Mouse (Mus musculus): ENCODE results near the gene Rbl1. TPM values are rescaled to one million over a fixed set of nuclear protein-coding genes. Genes with fewer than 3 reads are reported as not detected.
"Not testable (repeated sequence)": the region's sequence is repeated elsewhere in the genome, so short reads cannot be mapped to it uniquely, and the experiment has no call there.

Rbl1 gene
- 1 to 10 TPM; 1.2 to 2.1 TPM for total RNA-seq (2021)

DNA sequence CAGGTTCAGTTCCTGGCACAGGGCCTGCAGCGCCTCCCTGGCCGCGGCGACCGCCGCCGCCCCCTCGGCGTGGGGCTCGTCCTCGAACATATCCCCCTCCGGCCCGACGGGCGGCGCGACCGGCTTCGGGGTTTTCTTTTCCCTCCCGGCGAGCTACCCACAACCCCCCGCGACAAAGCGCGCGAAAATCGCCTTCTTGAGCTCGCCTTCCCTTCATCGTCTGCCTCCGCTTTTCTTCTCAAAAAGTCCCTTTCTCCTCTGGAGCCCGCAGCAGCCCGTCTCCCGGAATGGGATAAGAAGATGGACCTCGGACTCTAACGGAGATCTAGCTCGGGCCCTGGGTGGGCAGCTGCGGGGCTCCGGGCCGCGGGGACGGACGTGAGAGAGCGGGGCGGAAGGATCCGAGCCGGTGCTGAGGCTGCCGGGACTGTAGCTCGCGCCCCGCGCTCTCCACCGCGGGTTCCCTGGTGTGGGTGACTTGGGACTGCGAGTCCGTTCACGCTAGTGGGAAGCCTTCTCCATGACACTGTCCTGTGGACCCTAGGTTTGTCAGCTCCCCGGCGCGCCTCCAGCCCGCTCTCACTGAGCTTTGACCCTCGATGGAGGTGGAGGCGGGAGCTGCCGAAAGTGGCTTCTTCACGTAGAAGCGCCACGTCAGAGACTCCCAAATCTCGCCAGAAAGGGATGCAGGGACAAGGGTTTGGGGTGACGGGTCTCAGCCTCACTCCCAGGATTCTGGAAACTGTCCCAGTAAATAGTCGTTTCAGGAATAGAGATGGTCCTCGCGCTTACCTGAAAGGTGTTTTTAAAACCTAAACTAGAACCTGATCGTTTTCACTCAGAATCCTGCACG, at the start of gene Rbl1:
Gene Rbl1 (minus strand): TSS at position 169 of the 853 bp plus-strand sequence.
- DNase-seq (ENCODE audit: low spot score in 2 of 2), result peak; percentile 90 to 92
- intact Hi-C loops (cut with DNase I), result loop anchor here (5.0 kb wide), 1 partner anchor 73 kb away; the partner anchor contains the start of genes Mroh8 and Rpn2

DNA sequence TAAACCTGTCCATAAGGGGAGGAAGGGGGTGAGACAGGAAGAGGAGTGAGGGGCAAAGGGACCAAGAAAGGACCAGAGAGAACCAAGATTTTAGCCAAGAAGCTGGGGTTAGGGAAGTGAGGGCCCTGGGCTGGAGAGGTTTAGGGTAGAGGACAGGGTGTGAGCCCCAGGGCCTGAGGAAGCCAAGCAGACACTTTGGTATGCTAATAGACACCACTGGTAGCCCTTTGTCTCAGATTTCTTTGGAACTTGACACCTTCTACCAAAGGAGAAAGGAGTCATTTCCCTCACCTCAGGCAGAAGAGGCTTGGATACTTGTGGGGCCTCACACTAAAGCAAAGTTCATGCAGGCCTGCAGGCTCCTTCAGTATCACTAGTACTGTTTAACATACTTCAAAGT, 43.8 kb upstream of the Rbl1 start:
- no peak for DNase-seq (ENCODE audit: low spot score in 2 of 2)
- intact Hi-C loops (cut with DNase I), result no loop called here

DNA sequence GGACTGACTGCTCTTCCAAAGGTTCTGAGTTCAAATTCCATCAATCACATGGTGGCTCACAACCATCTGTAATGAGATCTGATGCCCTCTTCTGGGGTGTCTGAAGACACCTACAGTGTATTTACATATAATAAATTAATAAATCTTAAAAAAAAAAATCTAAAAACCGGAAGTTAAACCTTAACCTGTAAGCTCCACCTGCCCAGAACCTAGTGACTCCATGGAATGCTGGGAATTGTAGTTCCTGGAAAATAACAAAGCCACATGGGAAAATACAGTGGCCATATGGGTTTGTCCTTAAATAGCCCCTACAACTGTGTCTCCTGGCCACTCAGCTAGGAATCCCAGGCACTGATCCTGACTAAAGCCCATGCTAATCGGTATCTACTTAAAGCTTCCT, 41.3 kb upstream of the Rbl1 start:
- intact Hi-C loops (cut with DNase I), result no loop called here
- no peak for DNase-seq (ENCODE audit: low spot score in 2 of 2)

DNA sequence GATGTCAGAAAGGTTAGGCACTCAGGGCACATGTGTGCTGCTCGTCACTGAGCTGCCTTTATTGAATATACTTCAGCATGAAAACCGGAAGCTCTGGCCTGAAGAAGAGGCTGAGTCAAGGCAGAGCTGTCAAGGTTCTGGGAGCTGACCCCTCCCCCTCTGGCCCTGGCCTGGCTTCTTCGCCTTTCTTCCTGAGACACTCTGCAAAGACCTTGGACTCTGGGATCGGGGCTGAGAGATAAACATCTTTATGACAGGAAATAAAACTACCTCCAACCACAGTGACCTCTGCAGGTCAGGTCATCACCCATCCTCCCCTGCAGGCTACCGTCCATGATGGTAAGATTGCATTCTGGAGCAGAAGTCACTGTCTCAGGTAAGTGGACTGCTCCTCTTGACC, 40.7 kb upstream of the Rbl1 start:
- intact Hi-C loops (cut with DNase I), result no loop called here

GRCm38 (mm10) chr2:157235946-157236345, 31.6 kb upstream of the Rbl1 start:
- DNase-seq (ENCODE audit: low spot score in 2 of 2), result no peak
- intact Hi-C loops (cut with DNase I), result no loop called here

More for the DNA sequence above, 40.7 kb upstream of the Rbl1 start:
- DNase-seq (ENCODE audit: low spot score in 2 of 2), result no peak

- intact Hi-C loops (cut with DNase I), result not testable (repeated sequence)
These were observed 17.6 kb upstream of the Rbl1 start for GRCm38 (mm10) chr2:157221916-157222315.

GRCm38 (mm10) chr2:157220108-157220507, 15.8 kb upstream of the Rbl1 start:
- intact Hi-C loops (cut with DNase I), result no loop called here
- no peak for DNase-seq (ENCODE audit: low spot score in 2 of 2)

More at GRCm38 (mm10) chr2:157221916-157222315, 17.6 kb upstream of the Rbl1 start:
- not testable (repeated sequence) for DNase-seq (ENCODE audit: low spot score in 2 of 2)

- DNase-seq (ENCODE audit: low spot score in 2 of 2), result no peak
- intact Hi-C loops (cut with DNase I), result no loop called here
These were observed 7.4 kb upstream of the Rbl1 start for GRCm38 (mm10) chr2:157211731-157212130.

- peak; percentile 7 to 11 for DNase-seq (ENCODE audit: low spot score in 2 of 2)
- intact Hi-C loops (cut with DNase I), result loop anchor here (5.0 kb wide), 1 partner anchor 74 kb away; the partner anchor contains the start of genes Mroh8 and Rpn2
These were observed 622 bp downstream of the Rbl1 start for GRCm38 (mm10) chr2:157203459-157204365.

GRCm38 (mm10) chr2:157203026-157203425, 1.3 kb downstream of the Rbl1 start:
- DNase-seq (ENCODE audit: low spot score in 2 of 2), result no peak
- intact Hi-C loops (cut with DNase I), result loop anchor here (5.0 kb wide), 1 partner anchor 74 kb away; the partner anchor contains the start of genes Mroh8 and Rpn2

DNA sequence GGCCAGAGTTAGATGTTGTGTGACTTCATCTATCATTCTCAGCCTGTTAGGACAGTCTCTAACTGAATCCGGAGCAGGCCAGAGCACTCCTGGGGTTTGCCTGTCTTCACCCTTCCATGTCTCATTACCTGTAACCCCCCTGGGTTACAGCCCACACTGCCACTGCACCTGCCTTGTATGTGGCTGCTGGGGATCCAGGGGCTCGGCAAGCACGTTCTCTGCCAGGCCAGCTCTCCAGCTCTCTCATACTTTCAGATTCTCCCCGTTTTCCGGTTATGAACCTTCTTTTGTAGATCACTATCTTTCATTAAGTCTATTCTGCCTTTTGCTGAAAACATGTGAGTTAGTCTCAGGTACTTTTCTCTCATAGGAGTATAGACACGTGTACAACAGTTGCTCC, 2.0 kb downstream of the Rbl1 start:
- no peak for DNase-seq (ENCODE audit: low spot score in 2 of 2)
- intact Hi-C loops (cut with DNase I), result loop anchor here (5.0 kb wide), 1 partner anchor 75 kb away; the partner anchor contains the start of genes Mroh8 and Rpn2

GRCm38 (mm10) chr2:157201081-157201830, 3.1 kb downstream of the Rbl1 start:
- intact Hi-C loops (cut with DNase I), result loop anchor here (5.0 kb wide), 1 partner anchor 76 kb away; the partner anchor contains the start of genes Mroh8 and Rpn2
- DNase-seq (ENCODE audit: low spot score in 2 of 2), result peak in 1 of 2 experiments; percentile 6

GRCm38 (mm10) chr2:157198405-157198804, 5.9 kb downstream of the Rbl1 start:
- DNase-seq (ENCODE audit: low spot score in 2 of 2); intact Hi-C loops (cut with DNase I): not testable (repeated sequence)

DNA sequence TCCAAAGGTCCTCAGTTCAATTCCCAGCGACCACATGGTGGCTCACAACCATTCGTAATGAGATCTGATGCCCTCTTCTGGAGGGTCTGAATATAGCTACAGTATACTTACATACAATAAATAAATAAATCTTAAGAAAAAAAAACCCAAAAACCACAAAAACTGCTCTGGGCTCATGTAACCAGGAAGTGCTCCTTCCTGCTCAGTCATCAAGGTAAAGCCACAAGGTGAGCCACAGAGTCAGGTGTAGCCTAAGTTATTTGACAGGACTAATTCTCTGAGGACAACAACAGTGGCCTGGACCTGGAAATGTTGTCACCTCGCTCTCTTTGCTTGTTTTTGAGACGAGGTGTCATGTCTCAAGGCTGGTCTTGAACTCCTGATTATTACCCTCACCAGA, 13.7 kb downstream of the Rbl1 start:
- intact Hi-C loops (cut with DNase I), result no loop called here
- DNase-seq (ENCODE audit: low spot score in 2 of 2), result no peak

DNA sequence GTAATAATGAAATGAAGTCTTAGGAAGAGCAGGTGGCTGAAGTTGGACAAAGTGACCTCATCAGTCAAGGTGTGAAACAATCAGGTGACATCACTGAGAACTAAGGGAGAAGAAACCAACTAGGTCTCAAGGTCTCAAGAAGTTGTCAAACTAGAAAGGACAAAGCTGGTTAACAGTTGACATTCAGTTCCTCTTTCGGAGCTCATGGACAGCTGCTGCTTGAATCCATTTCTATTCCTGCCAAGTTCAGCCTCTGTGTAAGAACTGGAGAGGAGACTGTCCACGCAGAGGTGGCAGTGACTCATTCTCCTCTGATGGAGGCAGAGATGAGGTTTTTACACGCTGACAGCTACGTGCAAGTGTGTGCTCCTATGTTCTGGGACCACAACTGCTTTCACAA, 17.1 kb downstream of the Rbl1 start:
- intact Hi-C loops (cut with DNase I), result no loop called here
- no peak for DNase-seq (ENCODE audit: low spot score in 2 of 2)

- intact Hi-C loops (cut with DNase I), result no loop called here
- no peak for DNase-seq (ENCODE audit: low spot score in 2 of 2)
These were observed 17.8 kb downstream of the Rbl1 start for GRCm38 (mm10) chr2:157186504-157186903.

DNA sequence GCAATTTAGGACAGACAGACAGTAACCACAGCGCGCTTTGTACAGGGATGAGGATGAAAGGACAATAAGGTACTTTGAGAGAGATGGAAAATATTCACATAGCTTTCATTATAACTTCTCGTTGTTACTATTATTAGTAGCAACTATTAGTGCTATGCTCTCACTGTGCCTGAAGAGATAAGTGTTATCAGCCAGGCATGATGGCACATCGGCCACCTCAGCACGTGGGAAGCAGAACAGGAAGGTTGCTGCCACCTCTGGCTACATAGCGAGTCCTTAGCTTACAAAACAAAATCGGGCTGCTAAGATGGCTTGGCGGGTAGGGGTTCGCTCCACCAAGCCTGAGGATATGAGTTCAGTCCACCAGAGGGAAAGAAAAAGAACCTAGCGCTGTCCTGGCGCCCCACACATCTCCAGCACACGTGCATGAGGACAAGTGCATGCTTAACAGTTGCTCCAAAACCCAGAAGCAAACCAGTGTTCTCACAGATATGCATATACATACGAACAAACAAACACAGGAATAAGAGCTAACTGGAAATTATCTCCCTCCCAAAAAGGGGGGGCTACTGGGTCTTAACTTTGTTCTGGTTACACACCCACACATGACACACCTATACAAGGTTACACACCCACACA, 19.2 kb downstream of the Rbl1 start:
- DNase-seq (ENCODE audit: low spot score in 2 of 2), result no peak
- intact Hi-C loops (cut with DNase I), result no loop called here

DNA sequence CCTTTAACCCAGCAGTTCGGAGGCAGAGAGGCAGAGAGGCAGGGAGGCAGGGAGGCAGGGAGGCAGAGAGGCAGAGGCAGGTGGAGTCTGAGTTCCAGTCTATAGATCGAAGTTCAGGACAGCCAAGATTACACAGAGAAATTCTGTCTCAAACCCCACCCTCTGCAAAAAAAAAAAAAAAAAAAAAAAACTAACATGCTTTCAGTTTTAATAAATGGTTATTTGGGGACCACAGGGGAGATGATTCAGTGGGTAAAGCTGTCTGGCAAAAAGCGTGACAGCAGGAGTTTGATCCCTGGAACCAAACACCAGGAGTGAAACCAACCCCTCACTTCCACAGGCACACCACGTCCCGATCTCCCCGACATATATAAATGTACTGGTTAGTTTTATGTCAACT, 26.2 kb downstream of the Rbl1 start:
- no peak for DNase-seq (ENCODE audit: low spot score in 2 of 2)
- intact Hi-C loops (cut with DNase I), result no loop called here

- DNase-seq (ENCODE audit: low spot score in 2 of 2), result no peak
- intact Hi-C loops (cut with DNase I), result no loop called here
These were observed 28.1 kb downstream of the Rbl1 start for GRCm38 (mm10) chr2:157176248-157176647.
